Comparison of ENCODE assay signal across 18 mouse cellular contexts in the genomic region with DNA sequence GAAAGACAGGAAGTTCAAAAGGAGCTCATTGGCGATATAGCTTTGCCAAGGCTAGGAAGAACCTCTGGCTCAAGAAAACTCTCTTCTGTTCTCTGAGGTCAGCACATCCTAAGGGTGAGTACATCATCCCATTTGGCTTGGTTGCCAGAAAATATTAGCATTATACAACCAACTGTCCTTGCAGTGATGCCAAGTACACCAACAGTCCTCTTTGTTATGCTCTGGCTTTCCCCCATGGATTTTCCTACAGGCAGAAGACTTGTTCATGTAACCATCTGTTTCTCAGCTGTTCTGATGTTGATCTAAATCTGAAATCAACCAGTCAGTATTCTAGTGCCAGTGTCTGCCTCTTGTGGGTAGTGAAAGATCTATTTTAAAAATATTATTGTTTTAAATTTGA.
DNase-seq lines count a peak whose midpoint lies in the region; ATAC-seq and TF ChIP-seq lines count a peak whose summit lies in the region.
"Had no signal": no experiment of that assay in that cellular context is flagged by ENCODE, and none has a peak within 500 bp of the region (broad histone marks: within the 10 kb centered on the region; RNA-seq: fewer than 3 reads in every experiment).

No protein-coding gene starts in this region.

- no peak overlapping the region for H3K9ac ChIP-seq in intestine, postnatal 0 days (ENCODE audit: low read depth, low read length)
- H3K9ac ChIP-seq: embryonic facial prominence, embryonic 12.5 days; liver, embryonic 12.5 days had no signal

- peak; percentile 10 for DNase-seq in adrenal gland, adult 2 months
- DNase-seq in adrenal gland, postnatal 10 days: no peak
- DNase-seq in heart, adult 11 months: peak; percentile 88
- DNase-seq in heart, postnatal 4 days: no peak
- DNase-seq in 3T3-L1 (ENCODE audit: low read depth, low spot score): peak; percentile 7
- peak; percentile 6 for DNase-seq in layer of hippocampus, adult 9-10 months (ENCODE audit: low spot score)
- no peak for DNase-seq in lung, postnatal 4 days
- DNase-seq: cerebellum, adult 11-12 months; gastrocnemius, postnatal 36 days; kidney, postnatal 10 days; retina, postnatal 1 day had no signal

- H3K4me2 ChIP-seq in intestine, postnatal 0 days (replicated peaks; ENCODE audit: low read depth): no peak overlapping the region
- H3K4me2 ChIP-seq: embryonic facial prominence, embryonic 12.5 days; heart, embryonic 11.5 days; liver, embryonic 12.5 days had no signal

- no peaks in the 10 kb centered on the region for H3K36me3 ChIP-seq in intestine, postnatal 0 days (ENCODE audit: control insufficient read depth, insufficient read depth)
- H3K36me3 ChIP-seq: embryonic facial prominence, embryonic 12.5 days; liver, embryonic 12.5 days had no signal

- no peak for TF ChIP-seq CTCF in intestine, postnatal 0 days (IDR thresholded peaks at IDR 0.05; ENCODE audit: low read depth)

- H3K4me1 ChIP-seq in intestine, postnatal 0 days (replicated peaks; ENCODE audit: control insufficient read depth, insufficient read depth, low read length): no peaks in the 10 kb centered on the region
- H3K4me1 ChIP-seq: embryonic facial prominence, embryonic 12.5 days; liver, embryonic 12.5 days had no signal

- WGBS in intestine, postnatal 0 days: 83% methylated on average over 1 of the region's 1 CpGs

- no peaks in the 10 kb centered on the region for H3K27me3 ChIP-seq in intestine, postnatal 0 days (replicated peaks; ENCODE audit: control insufficient read depth, insufficient read depth, low read length)
- H3K27me3 ChIP-seq: CH12.LX; liver, embryonic 12.5 days had no signal

- H3K27ac ChIP-seq in intestine, postnatal 0 days (ENCODE audit: low read depth, low read length): no peak overlapping the region
- H3K27ac ChIP-seq: embryonic facial prominence, embryonic 12.5 days; liver, embryonic 12.5 days had no signal

- no peak for ATAC-seq in intestine, postnatal 0 days
- ATAC-seq: activated CD4-positive, CD25-positive, alpha-beta regulatory T cell, adult 4 months; inflammation-experienced regulatory T-cells, adult 6 months; liver, embryonic 12.5 days had no signal

- H3K4me3 ChIP-seq in intestine, postnatal 0 days (ENCODE audit: low read depth, low read length): no peak overlapping the region
- H3K4me3 ChIP-seq: embryonic facial prominence, embryonic 12.5 days; liver, embryonic 12.5 days had no signal

- no peaks in the 10 kb centered on the region for H3K9me3 ChIP-seq in intestine, postnatal 0 days (ENCODE audit: control insufficient read depth)
- H3K9me3 ChIP-seq: embryonic facial prominence, embryonic 12.5 days; liver, embryonic 12.5 days had no signal

Comparison
In these comparisons a context has a peak if more than half of its experiments do, and no peak if none do; other contexts are left out.
1. DNase-seq: peak in adrenal gland, adult 2 months (single experiment), heart, adult 11 months (single experiment), 3T3-L1 (single experiment) and layer of hippocampus, adult 9-10 months (single experiment); none in adrenal gland, postnatal 10 days (single experiment), heart, postnatal 4 days (single experiment) and lung, postnatal 4 days (0 of 2).